Mouse (Mus musculus): ENCODE data around the gene Nt5c3b. TPM values are rescaled to one million over a fixed set of nuclear protein-coding genes. Genes with fewer than 3 reads are reported as not detected.

Nt5c3b gene
- polyA plus RNA-seq, 1 experiment from 2014 or later, result 120 TPM

GRCm38 (mm10) chr11:100457711-100458110 is 16.1 kb upstream of the Nt5c3b start:
- DNase-seq (ENCODE audit: low spot score), result no peak
- peaks cover 80% of the 10 kb centered on the region for H3K36me3 ChIP-seq
- no peak overlapping the region for H3K27ac ChIP-seq (replicated peaks)
- no peak overlapping the region for H3K4me3 ChIP-seq
- H3K27me3 ChIP-seq (ENCODE audit: low read depth, poor library complexity, severe bottlenecking), result no peaks in the 10 kb centered on the region
- WGBS, result 94% methylated on average over 5 of the region's 5 CpGs
- no peaks in the 10 kb centered on the region for H3K4me1 ChIP-seq
- no peaks in the 10 kb centered on the region for H3K9me3 ChIP-seq (replicated peaks)

DNA sequence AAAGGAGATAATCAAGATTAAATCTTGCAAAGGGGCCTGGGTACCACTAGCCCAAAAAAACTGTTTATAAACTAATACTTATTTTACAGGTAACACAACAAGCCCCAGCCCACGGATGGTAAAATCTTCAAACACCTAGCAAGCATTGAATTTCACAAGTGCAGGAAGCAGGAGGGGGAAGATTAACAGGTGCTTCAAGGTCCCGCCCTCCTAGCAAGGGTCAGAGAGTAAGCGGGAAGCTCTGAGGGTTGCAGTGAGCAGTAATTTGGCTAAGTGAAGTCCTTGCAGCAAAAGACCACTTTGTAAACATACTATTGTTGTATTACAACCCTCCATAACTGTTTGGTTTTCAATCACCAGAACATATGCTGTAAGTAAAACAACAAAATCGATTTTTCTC is 15.6 kb upstream of the Nt5c3b start:
- 0 out of 2 replicates have a peak, but pooled peaks cover 4% of the 10 kb centered on the region for H3K9me3 ChIP-seq (replicated peaks)
- peaks cover 80% of the 10 kb centered on the region for H3K36me3 ChIP-seq
- no peak overlapping the region for H3K27ac ChIP-seq (replicated peaks)
- DNase-seq (ENCODE audit: low spot score), result no peak
- no peaks in the 10 kb centered on the region for H3K4me1 ChIP-seq
- no peak overlapping the region for H3K4me3 ChIP-seq
- no peaks in the 10 kb centered on the region for H3K27me3 ChIP-seq (ENCODE audit: low read depth, poor library complexity, severe bottlenecking)
- 82% methylated on average over 4 of the region's 4 CpGs for WGBS

- H3K36me3 ChIP-seq, result peaks cover 20% of the 10 kb centered on the region
- H3K9me3 ChIP-seq (replicated peaks), result no peaks in the 10 kb centered on the region
- DNase-seq (ENCODE audit: low spot score), result no peak
- no peak overlapping the region for H3K4me3 ChIP-seq
- 0 out of 2 replicates have a peak, but pooled peaks cover 3% of the 10 kb centered on the region for H3K27me3 ChIP-seq (ENCODE audit: low read depth, poor library complexity, severe bottlenecking)
- H3K27ac ChIP-seq (replicated peaks), result no peak overlapping the region
- WGBS, result 90% methylated on average over 6 of the region's 6 CpGs
- H3K4me1 ChIP-seq, result peaks cover 34% of the 10 kb centered on the region
Observed at GRCm38 (mm10) chr11:100442625-100443024, 1.0 kb upstream of the Nt5c3b start.

DNA sequence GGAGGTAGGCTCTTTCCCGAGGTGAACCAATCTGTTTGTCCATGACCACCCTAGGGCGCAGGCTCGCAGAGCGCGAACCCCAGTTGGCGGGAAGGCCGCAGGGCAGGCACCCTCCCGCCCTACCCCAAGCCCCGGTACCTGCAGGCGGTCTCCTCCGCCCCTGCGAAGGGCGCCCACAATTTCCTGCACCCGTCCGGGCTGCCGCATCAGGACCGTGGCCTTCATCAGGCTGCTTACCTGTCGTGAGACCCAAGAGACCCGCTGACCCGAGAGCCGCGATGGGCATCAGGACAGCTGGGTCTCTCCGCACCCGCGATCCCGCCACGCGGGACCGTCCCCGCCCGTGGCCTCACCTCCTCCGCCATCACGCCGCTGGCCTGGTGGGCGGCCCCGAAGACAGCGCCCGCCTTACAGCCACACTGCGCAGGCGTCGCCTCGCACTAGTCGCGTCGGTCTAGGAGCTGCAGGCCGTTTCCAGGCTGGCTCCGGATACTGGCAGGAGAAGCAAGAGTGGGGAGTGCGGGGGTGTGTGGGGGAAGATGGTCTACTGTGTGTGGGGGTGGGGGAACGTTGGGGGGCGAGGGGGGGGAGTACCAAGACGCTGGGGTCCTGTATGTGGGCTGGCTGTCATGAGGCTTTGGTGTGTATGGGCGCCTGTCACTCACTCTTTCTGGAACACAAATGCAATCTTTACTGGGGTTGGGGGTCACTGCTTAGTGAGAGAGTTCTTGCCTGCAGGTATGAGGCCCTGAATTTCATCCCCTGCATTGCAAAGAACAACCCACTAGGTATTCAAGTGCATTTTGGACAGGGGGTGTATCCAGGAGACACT is 701 bp downstream of the Nt5c3b start:
- H3K27me3 ChIP-seq (ENCODE audit: low read depth, poor library complexity, severe bottlenecking), result 0 out of 2 replicates have a peak, but pooled peaks cover 3% of the 10 kb centered on the region
- H3K36me3 ChIP-seq, result peaks cover 37% of the 10 kb centered on the region
- DNase-seq (ENCODE audit: low spot score), result peak; percentile 82
- WGBS, result 1% methylated on average over 52 of the region's 52 CpGs
- H3K4me3 ChIP-seq, result peak overlapping the region; percentile 87
- H3K27ac ChIP-seq (replicated peaks), result peak overlapping the region; percentile 95
- peaks cover 41% of the 10 kb centered on the region for H3K4me1 ChIP-seq
- H3K9me3 ChIP-seq (replicated peaks), result no peaks in the 10 kb centered on the region

DNA sequence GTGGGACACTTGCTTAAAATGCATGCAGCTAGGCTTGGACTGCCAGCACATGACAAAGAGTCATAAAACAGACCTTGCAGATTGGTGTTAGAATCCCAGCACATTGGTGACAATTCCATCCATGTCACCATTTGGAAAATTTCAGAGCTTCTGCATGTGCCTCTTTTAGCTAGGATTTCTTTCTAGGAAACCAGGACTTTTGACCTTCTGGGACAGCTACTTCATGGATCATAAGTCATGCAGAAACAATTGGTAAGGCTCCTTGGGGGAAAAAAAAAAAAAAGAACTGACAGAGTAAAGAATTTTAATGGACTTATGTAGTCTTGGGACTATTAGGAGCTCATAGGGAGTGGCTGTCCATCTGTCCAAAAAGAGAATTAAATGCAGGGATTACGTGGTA is 3.7 kb downstream of the Nt5c3b start:
- no peak for DNase-seq (ENCODE audit: low spot score)
- Histone ChIP-seq H3K36me3 (peaks cover 63% of the 10 kb centered on the region), H3K27me3 (ENCODE audit: low read depth, poor library complexity, severe bottlenecking) (0 out of 2 replicates have a peak, but pooled peaks cover 3% of the 10 kb centered on the region), H3K9me3 (replicated peaks) (no peaks in the 10 kb centered on the region), H3K27ac (replicated peaks) (no peak overlapping the region), H3K4me3 (no peak overlapping the region), H3K4me1 (peaks cover 51% of the 10 kb centered on the region)
- 77% methylated on average over 1 of the region's 1 CpGs for WGBS

GRCm38 (mm10) chr11:100435678-100436246 is 5.8 kb downstream of the Nt5c3b start:
- H3K4me3 ChIP-seq, result no peak overlapping the region
- H3K9me3 ChIP-seq (replicated peaks), result no peaks in the 10 kb centered on the region
- no peak overlapping the region for H3K27ac ChIP-seq (replicated peaks)
- H3K4me1 ChIP-seq, result peaks cover 41% of the 10 kb centered on the region
- DNase-seq (ENCODE audit: low spot score), result peak; percentile 39
- peaks cover 82% of the 10 kb centered on the region for H3K36me3 ChIP-seq
- WGBS, result 43% methylated on average over 9 of the region's 9 CpGs
- H3K27me3 ChIP-seq (ENCODE audit: low read depth, poor library complexity, severe bottlenecking), result no peaks in the 10 kb centered on the region

DNA sequence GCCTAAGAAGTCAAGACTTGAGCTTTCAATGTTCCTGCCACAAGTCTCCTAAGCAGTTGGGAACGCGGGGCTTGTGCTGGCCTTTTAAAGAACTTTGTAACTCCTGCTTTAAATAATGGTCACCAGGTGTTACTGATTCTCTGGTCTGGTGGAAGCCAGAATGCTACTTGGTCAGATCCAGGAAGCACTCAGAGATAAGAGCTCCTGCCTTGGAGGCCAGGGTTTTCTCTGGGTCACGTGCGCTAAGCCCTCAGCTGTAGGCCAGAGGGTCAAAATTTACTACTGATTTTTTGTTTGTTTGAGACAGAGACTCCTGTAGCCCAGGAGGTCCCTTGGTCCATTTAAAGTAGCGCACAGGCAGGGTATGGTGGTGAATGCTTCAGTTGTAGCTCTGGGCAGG is 9.6 kb downstream of the Nt5c3b start:
- no peaks in the 10 kb centered on the region for H3K9me3 ChIP-seq (replicated peaks)
- no peaks in the 10 kb centered on the region for H3K27me3 ChIP-seq (ENCODE audit: low read depth, poor library complexity, severe bottlenecking)
- no peak overlapping the region for H3K27ac ChIP-seq (replicated peaks)
- H3K4me1 ChIP-seq, result peaks cover 17% of the 10 kb centered on the region
- DNase-seq (ENCODE audit: low spot score), result no peak
- no peak overlapping the region for H3K4me3 ChIP-seq
- H3K36me3 ChIP-seq, result peaks cover 79% of the 10 kb centered on the region
- WGBS, result 92% methylated on average over 5 of the region's 5 CpGs

- H3K9me3 ChIP-seq (replicated peaks), result no peaks in the 10 kb centered on the region
- WGBS, result 91% methylated on average over 7 of the region's 7 CpGs
- no peaks in the 10 kb centered on the region for H3K27me3 ChIP-seq (ENCODE audit: low read depth, poor library complexity, severe bottlenecking)
- H3K27ac ChIP-seq (replicated peaks), result no peak overlapping the region
- peaks cover 60% of the 10 kb centered on the region for H3K36me3 ChIP-seq
- no peak for DNase-seq (ENCODE audit: low spot score)
- H3K4me1 ChIP-seq, result 0 out of 2 replicates have a peak, but pooled peaks cover 2% of the 10 kb centered on the region
- H3K4me3 ChIP-seq, result no peak overlapping the region
Observed at GRCm38 (mm10) chr11:100430052-100430451, 11.6 kb downstream of the Nt5c3b start.

- no peaks in the 10 kb centered on the region for H3K27me3 ChIP-seq (ENCODE audit: low read depth, poor library complexity, severe bottlenecking)
- no peak for DNase-seq (ENCODE audit: low spot score)
- peaks cover 51% of the 10 kb centered on the region for H3K36me3 ChIP-seq
- no peaks in the 10 kb centered on the region for H3K9me3 ChIP-seq (replicated peaks)
- WGBS, result 88% methylated on average over 9 of the region's 9 CpGs
- no peaks in the 10 kb centered on the region for H3K4me1 ChIP-seq
- no peak overlapping the region for H3K4me3 ChIP-seq
- H3K27ac ChIP-seq (replicated peaks), result no peak overlapping the region
Observed at GRCm38 (mm10) chr11:100428612-100429199, 12.9 kb downstream of the Nt5c3b start.

DNA sequence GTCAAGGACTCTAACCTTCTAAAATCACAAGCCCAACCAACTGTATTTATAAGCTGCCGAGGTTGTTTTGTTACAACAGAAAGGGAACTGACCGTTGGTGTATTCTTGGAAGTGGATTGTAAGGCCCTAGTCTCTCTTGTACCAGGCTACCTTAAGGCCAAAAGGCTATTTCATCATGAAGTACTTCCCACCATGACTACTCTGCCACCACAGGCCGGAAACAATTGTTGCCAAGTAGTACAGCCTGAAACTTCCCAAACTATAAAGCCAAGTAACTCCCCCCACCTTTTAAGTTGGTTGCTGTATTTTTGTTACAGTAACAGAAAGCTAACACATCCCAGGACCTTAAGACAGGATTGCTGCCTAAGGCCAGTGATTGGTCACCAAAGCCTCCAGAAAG is 14.8 kb downstream of the Nt5c3b start:
- no peak for DNase-seq (ENCODE audit: low spot score)

DNA sequence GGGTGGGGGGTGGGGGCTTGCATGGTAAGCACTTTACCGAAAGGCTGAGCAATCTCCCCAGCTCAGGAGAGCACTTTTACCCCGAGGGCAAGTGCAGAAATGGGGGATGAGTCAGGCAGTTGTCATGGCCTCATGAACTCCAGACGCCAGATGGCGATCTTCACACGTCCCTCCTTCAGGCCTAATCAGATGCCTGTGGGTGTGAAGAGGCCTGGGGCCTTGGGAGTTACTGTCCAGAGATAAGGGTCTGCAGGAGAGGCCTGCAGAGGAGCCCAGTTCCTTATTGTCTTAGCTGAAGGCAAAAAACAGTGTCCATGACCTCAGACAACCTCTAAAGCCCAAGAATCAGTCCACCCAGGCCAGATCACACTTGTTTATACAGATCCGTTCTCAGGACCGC is 15.8 kb downstream of the Nt5c3b start:
- Histone ChIP-seq H3K9me3 (replicated peaks) (no peaks in the 10 kb centered on the region), H3K27ac (replicated peaks) (no peak overlapping the region), H3K4me1 (peaks cover 11% of the 10 kb centered on the region), H3K27me3 (ENCODE audit: low read depth, poor library complexity, severe bottlenecking) (no peaks in the 10 kb centered on the region), H3K4me3 (no peak overlapping the region), H3K36me3 (peaks cover 28% of the 10 kb centered on the region)
- WGBS, result 35% methylated on average over 7 of the region's 7 CpGs
- peak; percentile 60 for DNase-seq (ENCODE audit: low spot score)

More for the DNA sequence above, 14.8 kb downstream of the Nt5c3b start:
- Histone ChIP-seq H3K36me3 (peaks cover 36% of the 10 kb centered on the region), H3K9me3 (replicated peaks) (no peaks in the 10 kb centered on the region), H3K27ac (replicated peaks) (no peak overlapping the region), H3K27me3 (ENCODE audit: low read depth, poor library complexity, severe bottlenecking) (no peaks in the 10 kb centered on the region), H3K4me1 (peaks cover under 1% of the 10 kb centered on the region; the same call in 1 of the 2 replicates), H3K4me3 (no peak overlapping the region)
- 88% methylated on average over 3 of the region's 3 CpGs for WGBS

- H3K27me3 ChIP-seq (ENCODE audit: low read depth, poor library complexity, severe bottlenecking), result no peaks in the 10 kb centered on the region
- H3K9me3 ChIP-seq (replicated peaks), result no peaks in the 10 kb centered on the region
- H3K27ac ChIP-seq (replicated peaks), result no peak overlapping the region
- H3K4me1 ChIP-seq, result peaks cover 11% of the 10 kb centered on the region
- no peak for DNase-seq (ENCODE audit: low spot score)
- no peak overlapping the region for H3K4me3 ChIP-seq
- H3K36me3 ChIP-seq, result peaks cover 8% of the 10 kb centered on the region
- WGBS, result 92% methylated on average over 7 of the region's 7 CpGs
Observed at GRCm38 (mm10) chr11:100423836-100424235, 17.8 kb downstream of the Nt5c3b start.

- WGBS, result 64% methylated on average over 8 of the region's 8 CpGs
- H3K27ac ChIP-seq (replicated peaks), result peak overlapping the region; percentile 23; the same call in 1 of the 2 replicates
- H3K36me3 ChIP-seq, result peaks cover 4% of the 10 kb centered on the region; the same call in 1 of the 2 replicates
- H3K27me3 ChIP-seq (ENCODE audit: low read depth, poor library complexity, severe bottlenecking), result peaks cover 9% of the 10 kb centered on the region
- no peak overlapping the region for H3K4me3 ChIP-seq
- H3K9me3 ChIP-seq (replicated peaks), result no peaks in the 10 kb centered on the region
- no peak for DNase-seq (ENCODE audit: low spot score)
- H3K4me1 ChIP-seq, result peaks cover 11% of the 10 kb centered on the region
Observed at GRCm38 (mm10) chr11:100421537-100421936, 20.1 kb downstream of the Nt5c3b start.

All from midbrain, embryonic 10.5 days (tissue).